Mouse (Mus musculus) G1E (cell line): Measurements from ENCODE around the gene Ppp3ca. TPM values are rescaled to one million over a fixed set of nuclear protein-coding genes. Genes with fewer than 3 reads are reported as not detected.

Experiments
- ATAC-seq: 2 replicates; pipeline ENCODE4 v1.8.0; 2016; ENCODE audit warnings: mild to moderate bottlenecking; ENCODE audit not compliant: insufficient number of reproducible peaks, poor library complexity, low FRiP score, severe bottlenecking; ENCODE audit errors: extremely low read depth
- DNase-seq: peaks from one replicate; pipeline ENCODE4 v3.0.0; 2012; ENCODE audit warnings: low spot score
- H3K27me3 ChIP-seq: 2 replicates; pipeline ENCODE4 v1.6.1; 2012; ENCODE audit warnings: mild to moderate bottlenecking, low read length, inconsistent platforms; ENCODE audit not compliant: insufficient read depth
- H3K36me3 ChIP-seq: replicated peaks from 2 replicates; pipeline ENCODE3; 2012; ENCODE audit warnings: mild to moderate bottlenecking, inconsistent platforms
- H3K4me1 ChIP-seq: 2 replicates; pipeline ENCODE4 v1.6.1; 2012; ENCODE audit warnings: low read depth, low read length, inconsistent platforms, mixed read lengths; ENCODE audit not compliant: insufficient read depth
- H3K4me3 ChIP-seq: 2 replicates; pipeline ENCODE4 v1.5.1; 2012; ENCODE audit warnings: low read depth, mild to moderate bottlenecking, inconsistent platforms, low read length, moderate library complexity, mixed read lengths
- H3K9me3 ChIP-seq: replicated peaks from 2 replicates; pipeline ENCODE4 v1.6.1; 2012; ENCODE audit warnings: inconsistent platforms
- CTCF ChIP-seq: IDR thresholded peaks from 2 replicates; pipeline ENCODE4 v1.5.1; 2012; ENCODE audit warnings: low read depth, low read length, inconsistent platforms, mixed read lengths
- GATA1 ChIP-seq: IDR thresholded peaks from 2 replicates; pipeline ENCODE4 v1.6.1; 2012; ENCODE audit warnings: borderline replicate concordance, low read length, inconsistent platforms, mixed read lengths
- GATA2 ChIP-seq: IDR thresholded peaks from 2 replicates; pipeline ENCODE4 v1.6.1; 2012; ENCODE audit warnings: low read depth, low read length, inconsistent platforms, borderline replicate concordance
- POLR2AphosphoS5 ChIP-seq: IDR thresholded peaks from 2 replicates; pipeline ENCODE4 v1.6.1; 2012; ENCODE audit warnings: low read depth, low read length, inconsistent platforms; ENCODE audit not compliant: insufficient replicate concordance
- TAL1 ChIP-seq: conservative IDR thresholded peaks from 2 replicates; pipeline ENCODE4 v1.6.1; 2012; ENCODE audit warnings: low read depth, low read length, inconsistent platforms, mixed read lengths
- polyA plus RNA-seq: library from polyadenylated mRNA; stranded (reverse); fragments of >175 nt; gene quantifications from 2 replicates; pipeline ENCODE4 v1.2.3, GENCODE M21; 2012
- total RNA-seq, 2 experiments: library from RNA; stranded (forward) in 1 of 2; stranded (reverse) in 1 of 2; fragments of 200-1000 nt in 1 of 2; fragments of >200 nt in 1 of 2; fragmentation: Nextera tagmentation in 1 of 2; gene quantifications; 2 replicates each; pipeline ENCODE4 v1.2.3; 2014 to 2017

Ppp3ca gene
- total and polyA plus RNA-seq, 3 experiments, result 49.6 to 74.2 (median 52.8) TPM

- Histone ChIP-seq H3K4me3 (no peak overlapping the region), H3K9me3 (no peaks in the 10 kb centered on the region), H3K4me1 (no peaks in the 10 kb centered on the region), H3K36me3 (peaks cover 3% of the 10 kb centered on the region), H3K27me3 (no peaks in the 10 kb centered on the region)
- no peak for ATAC-seq
- TF ChIP-seq GATA1 (no peak), GATA2 (no peak), CTCF (no peak), TAL1 (no peak), POLR2AphosphoS5 (no peak)
- no peak for DNase-seq
Observed at GRCm38 (mm10) chr3:136843811-136844491, 174.0 kb downstream of the Ppp3ca start.

- no peaks in the 10 kb centered on the region for H3K9me3 ChIP-seq
- H3K27me3 ChIP-seq, result no peaks in the 10 kb centered on the region
- no peak for ATAC-seq
- no peak for DNase-seq
- no peak for TF ChIP-seq POLR2AphosphoS5
- TF ChIP-seq GATA2, result no peak
- TF ChIP-seq TAL1, result no peak
- no peak for TF ChIP-seq CTCF
- no peak for TF ChIP-seq GATA1
- peaks cover 4% of the 10 kb centered on the region for H3K36me3 ChIP-seq
- H3K4me1 ChIP-seq, result no peaks in the 10 kb centered on the region
- H3K4me3 ChIP-seq, result no peak overlapping the region
Observed at GRCm38 (mm10) chr3:136849035-136849434, 179.1 kb downstream of the Ppp3ca start.

GRCm38 (mm10) chr3:136852921-136853320, 183.0 kb downstream of the Ppp3ca start:
- H3K4me1 ChIP-seq, result no peaks in the 10 kb centered on the region
- DNase-seq (no peak), ATAC-seq (no peak)
- TF ChIP-seq TAL1, result no peak
- no peak for TF ChIP-seq GATA1
- TF ChIP-seq GATA2, result no peak
- TF ChIP-seq CTCF, result no peak
- no peak for TF ChIP-seq POLR2AphosphoS5
- no peaks in the 10 kb centered on the region for H3K9me3 ChIP-seq
- no peak overlapping the region for H3K4me3 ChIP-seq
- H3K36me3 ChIP-seq, result peaks cover 8% of the 10 kb centered on the region
- no peaks in the 10 kb centered on the region for H3K27me3 ChIP-seq

- no peaks in the 10 kb centered on the region for H3K27me3 ChIP-seq
- ATAC-seq (no peak), DNase-seq (no peak)
Observed at GRCm38 (mm10) chr3:136853596-136853995, 183.7 kb downstream of the Ppp3ca start.

DNA sequence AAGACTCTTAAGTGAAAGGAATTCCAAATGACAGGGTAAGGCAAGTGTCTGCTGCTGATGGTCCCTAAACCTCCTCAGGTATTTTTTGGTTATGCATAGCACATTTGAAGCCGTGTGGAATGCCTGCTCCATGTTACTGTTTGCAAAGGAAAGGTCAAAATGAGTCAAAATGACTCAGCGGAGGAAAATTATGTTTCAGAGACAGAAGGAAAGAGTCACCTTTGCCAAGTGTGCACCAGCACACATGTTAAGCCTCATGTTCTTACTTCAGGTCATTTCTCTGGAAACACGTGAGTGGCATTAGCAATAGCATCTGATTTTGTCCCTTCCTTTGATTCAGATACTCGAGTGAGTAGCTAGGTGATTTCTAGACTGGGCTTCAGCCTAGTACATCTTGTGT, 186.1 kb downstream of the Ppp3ca start:
- Histone ChIP-seq H3K4me1 (no peaks in the 10 kb centered on the region), H3K4me3 (no peak overlapping the region), H3K27me3 (no peaks in the 10 kb centered on the region), H3K36me3 (peaks cover 5% of the 10 kb centered on the region), H3K9me3 (no peaks in the 10 kb centered on the region)
- no peak for DNase-seq
- TF ChIP-seq GATA1 (no peak), GATA2 (no peak), CTCF (no peak), TAL1 (no peak), POLR2AphosphoS5 (no peak)
- no peak for ATAC-seq

More at GRCm38 (mm10) chr3:136853596-136853995, 183.7 kb downstream of the Ppp3ca start:
- Histone ChIP-seq H3K4me1 (no peaks in the 10 kb centered on the region), H3K36me3 (peaks cover 8% of the 10 kb centered on the region), H3K4me3 (no peak overlapping the region), H3K9me3 (no peaks in the 10 kb centered on the region)
- no peak for TF ChIP-seq CTCF
- TF ChIP-seq GATA2, result no peak
- no peak for TF ChIP-seq POLR2AphosphoS5
- TF ChIP-seq TAL1, result no peak
- TF ChIP-seq GATA1, result no peak

DNA sequence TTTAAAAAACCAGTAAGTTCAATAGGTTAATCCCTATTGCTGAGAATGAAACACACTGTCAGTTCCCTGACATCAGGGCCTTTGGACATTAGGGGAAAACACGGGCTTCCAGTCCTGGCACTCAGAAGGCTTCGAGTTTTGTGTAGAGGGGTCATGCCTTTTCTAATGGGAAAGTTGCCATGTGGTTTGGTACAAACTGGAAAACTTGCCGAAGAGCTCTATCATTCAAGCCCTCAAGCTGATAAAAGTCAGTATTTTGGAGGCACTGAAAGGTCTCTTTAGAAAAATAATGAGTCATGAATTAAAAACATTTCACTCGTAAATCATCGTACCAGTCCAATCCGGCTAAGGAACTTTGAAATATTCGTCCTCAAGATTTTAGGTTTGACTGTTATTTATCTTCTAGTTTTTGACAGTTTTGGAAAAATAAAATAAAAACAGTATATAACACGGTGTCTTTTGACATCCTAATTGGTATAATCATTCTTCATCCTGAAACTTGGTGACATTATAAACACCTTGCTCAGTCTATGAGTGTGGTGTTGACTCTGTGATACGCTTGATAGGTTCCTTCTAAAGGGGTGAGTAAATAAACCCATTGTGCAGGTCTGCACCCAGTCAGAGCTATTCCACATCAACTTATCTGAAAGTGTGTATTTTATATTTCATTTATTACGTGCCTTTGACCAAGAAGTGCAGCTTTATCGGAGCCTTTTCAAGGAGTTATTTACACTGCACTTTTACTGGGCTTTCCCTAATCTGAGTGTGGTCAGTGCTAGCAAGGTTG, 192.3 kb downstream of the Ppp3ca start:
- ATAC-seq, result no peak
- H3K4me3 ChIP-seq, result no peak overlapping the region

More for the DNA sequence above, 192.3 kb downstream of the Ppp3ca start:
- DNase-seq, result no peak
- H3K4me1 ChIP-seq, result no peaks in the 10 kb centered on the region
- H3K9me3 ChIP-seq, result no peaks in the 10 kb centered on the region
- H3K36me3 ChIP-seq, result no peaks in the 10 kb centered on the region
- TF ChIP-seq POLR2AphosphoS5 (no peak), GATA2 (no peak), CTCF (no peak), GATA1 (no peak), TAL1 (no peak)
- no peaks in the 10 kb centered on the region for H3K27me3 ChIP-seq
